Mouse (Mus musculus) frontal cortex, adult 2 months (tissue): ENCODE measurements around the gene Klf2. TPM values are rescaled to one million over a fixed set of nuclear protein-coding genes. Genes with fewer than 3 reads are reported as not detected.

Experiments
- DNase-seq, 2 experiments: peaks; one replicate each; pipeline ENCODE4 v3.0.0; 2022; ENCODE audit warnings: low spot score in 1 of 2; ENCODE audit errors: extremely low spot score in 1 of 2
- polyA plus RNA-seq: library from polyadenylated mRNA; depleted of rRNA; stranded (reverse); fragments of >200 nt; gene quantifications from 2 replicates; pipeline ENCODE4 v1.2.3, GENCODE M21; 2012; rRNA removed

Gene Klf2
- polyA plus RNA-seq, 1 experiment, result 10.3 TPM

DNA sequence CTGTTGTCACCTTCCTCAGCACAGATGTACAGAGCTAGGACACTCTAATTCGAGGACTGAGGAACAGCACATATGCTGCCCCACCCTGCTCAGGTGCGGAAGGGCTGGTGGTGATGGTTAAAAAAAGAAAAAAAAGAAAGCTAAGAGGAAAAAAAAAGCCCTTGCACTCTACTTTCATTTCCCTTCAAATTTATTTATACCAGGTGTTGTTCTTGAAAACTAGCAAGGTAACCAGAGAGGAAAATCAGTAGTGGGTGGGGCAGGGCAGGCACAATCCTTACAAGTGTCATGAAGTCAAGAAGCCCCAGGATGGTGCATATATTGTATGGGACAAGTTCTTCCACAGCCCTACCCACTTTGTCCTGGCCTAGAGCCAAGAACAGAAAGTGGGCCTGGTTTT, 46.2 kb downstream of the Klf2 start:
- no peak for DNase-seq

DNA sequence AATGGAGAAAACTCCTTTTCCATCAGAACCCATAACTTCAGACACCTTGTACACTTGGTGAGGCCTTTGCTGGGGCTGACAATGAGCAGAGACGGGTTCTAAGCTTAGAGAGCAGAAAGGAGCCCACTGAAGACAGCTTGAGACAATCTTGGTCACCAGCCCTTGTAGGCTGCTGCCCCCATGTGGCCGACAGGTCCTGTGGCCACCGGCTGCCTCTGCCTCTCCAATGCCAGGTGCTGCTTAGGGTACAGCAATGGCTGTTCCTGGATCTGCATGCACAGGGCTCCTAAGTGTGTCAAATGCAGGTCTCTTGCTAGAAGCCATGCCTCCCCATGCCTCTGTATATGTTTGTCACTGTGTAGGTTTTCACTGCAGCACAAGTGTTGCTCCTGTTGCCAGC, 47.0 kb downstream of the Klf2 start:
- DNase-seq, result peak; percentile 44 to 76

DNA sequence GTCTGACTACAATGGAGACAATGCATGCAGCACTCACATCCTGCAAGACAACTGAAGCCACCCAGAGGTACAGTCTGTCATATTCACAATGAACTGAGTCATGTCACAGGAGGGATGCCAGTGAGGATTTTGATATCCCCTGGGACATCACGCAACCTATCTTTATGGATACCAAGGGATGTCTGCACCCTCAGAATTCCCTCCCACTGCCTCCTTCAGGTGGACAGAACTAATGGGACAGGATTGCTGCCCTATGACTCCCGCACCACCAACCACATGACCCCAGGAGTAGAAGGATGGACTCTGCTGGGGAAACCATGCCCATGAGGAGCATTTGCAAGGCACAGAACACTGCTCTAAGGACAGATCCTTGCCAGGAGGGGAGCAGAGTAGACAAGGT, 47.6 kb downstream of the Klf2 start:
- no peak for DNase-seq

Other genes starting within 250 kb of the Klf2 start
- not detected in 2 replicates for gene Olfr373, start 235.9 kb upstream of the Klf2 start, polyA plus RNA-seq
- gene Olfr374, start 212.0 kb upstream of the Klf2 start, polyA plus RNA-seq, result 0.04 and 0.06 TPM in 2 replicates
- 41.6 and 48.7 TPM in 2 replicates for gene Tpm4, start 184.1 kb upstream of the Klf2 start, polyA plus RNA-seq
- gene Rab8a, start 157.8 kb upstream of the Klf2 start, polyA plus RNA-seq, result 60.6 and 63.4 TPM in 2 replicates
- gene Hsh2d, start 129.4 kb upstream of the Klf2 start, polyA plus RNA-seq, result 0.06 and 0.12 TPM in 2 replicates
- gene Cib3, start 106.2 kb upstream of the Klf2 start, polyA plus RNA-seq, result 0.06 and 0.21 TPM in 2 replicates
- not detected in 2 replicates for gene Gm11034, start 105.4 kb upstream of the Klf2 start, polyA plus RNA-seq
- gene Fam32a, start 99.3 kb upstream of the Klf2 start, polyA plus RNA-seq, result 77.5 and 79.3 TPM in 2 replicates
- 111 and 115 TPM in 2 replicates for gene Ap1m1, start 79.0 kb upstream of the Klf2 start, polyA plus RNA-seq
- gene Gm10282, start 13.8 kb upstream of the Klf2 start, polyA plus RNA-seq, result 3.7 and 6.4 TPM in 2 replicates
- 76.1 and 81.8 TPM in 2 replicates for gene Eps15l1, start 102.4 kb downstream of the Klf2 start, polyA plus RNA-seq
- gene Calr3, start 124.8 kb downstream of the Klf2 start, polyA plus RNA-seq, result 0.58 and 0.61 TPM in 2 replicates
- gene 1700030K09Rik, start 124.8 kb downstream of the Klf2 start, polyA plus RNA-seq, result 9.6 and 10.0 TPM in 2 replicates
- 51.4 and 57.2 TPM in 2 replicates for gene Cherp, start 156.2 kb downstream of the Klf2 start, polyA plus RNA-seq
- 31.5 and 32.4 TPM in 2 replicates for gene Slc35e1, start 173.6 kb downstream of the Klf2 start, polyA plus RNA-seq
- 7.9 and 9.0 TPM in 2 replicates for gene Med26, start 229.2 kb downstream of the Klf2 start, polyA plus RNA-seq